Mouse (Mus musculus) embryonic stem cell, embryonic (primary cell): Measurements from ENCODE around the gene Amer2.
"Not testable (repeated sequence)": the region's sequence is repeated elsewhere in the genome, so short reads cannot be mapped to it uniquely, and the experiment has no call there.

Experiments
- CTCF ChIA-PET, 4 experiments: fragments of 300-600 bp in 2 of 4; fragments of 350-600 bp in 2 of 4; sonication (Branson Sonifier 250); formaldehyde crosslinking; loops; one replicate each; lab custom pipeline; 2022; ENCODE audit warnings: inconsistent platforms in 2 of 4; lab: Charles Lee
- POLR2A ChIA-PET, 4 experiments: fragments of 300-600 bp in 2 of 4; fragments of 350-600 bp in 2 of 4; sonication (Branson Sonifier 250); formaldehyde crosslinking; loops; one replicate each; lab custom pipeline; 2022; ENCODE audit warnings: antibody characterized with exemption in 4 of 4, inconsistent platforms in 1 of 4; lab: Charles Lee

Gene Amer2

GRCm38 (mm10) chr14:60372821-60373309 lies at the start of gene Amer2:
Gene Amer2, plus strand, starts transcription at chr14:60373259.
- POLR2A ChIA-PET, result no interaction called here
- CTCF ChIA-PET, result no interaction called here

- POLR2A ChIA-PET, CTCF ChIA-PET: not testable (repeated sequence)
These were observed 33.1 kb upstream of the Amer2 start for GRCm38 (mm10) chr14:60340001-60340400.

GRCm38 (mm10) chr14:60340570-60340969 lies 32.5 kb upstream of the Amer2 start:
- CTCF ChIA-PET, result no interaction called here
- POLR2A ChIA-PET, result no interaction called here

- POLR2A ChIA-PET, result no interaction called here
- CTCF ChIA-PET, result interaction anchor here in 1 of 4 experiments (0.6 kb wide), 1 partner anchor 537 kb away, joined by 3 read pairs; no protein-coding TSS in a partner anchor
These were observed 27.7 kb upstream of the Amer2 start for GRCm38 (mm10) chr14:60345326-60345876.

GRCm38 (mm10) chr14:60358347-60358746 lies 14.7 kb upstream of the Amer2 start:
- POLR2A ChIA-PET, result interaction anchor here in 2 of 4 experiments (0.6 kb wide), 2 partner anchors 15 to 162 kb away, joined by 3 to 4 read pairs; no protein-coding TSS in a partner anchor
- CTCF ChIA-PET, result no interaction called here

- POLR2A ChIA-PET, result no interaction called here
- CTCF ChIA-PET, result no interaction called here
These were observed 11.5 kb upstream of the Amer2 start for GRCm38 (mm10) chr14:60361380-60362212.

GRCm38 (mm10) chr14:60366729-60367128 lies 6.3 kb upstream of the Amer2 start:
- ChIA-PET POLR2A (interaction anchor here in 1 of 4 experiments (0.8 kb wide), 1 partner anchor 46 kb away, joined by 8 read pairs; no protein-coding TSS in a partner anchor), CTCF (no interaction called here)

GRCm38 (mm10) chr14:60368769-60369666 lies 4.0 kb upstream of the Amer2 start:
- ChIA-PET POLR2A (interaction anchor here in 1 of 4 experiments (0.5 to 0.8 kb wide), 2 partner anchors 266 to 270 kb away, joined by 3 to 7 read pairs; no protein-coding TSS in a partner anchor), CTCF (no interaction called here)

- POLR2A ChIA-PET, result interaction anchor here in 1 of 4 experiments (0.5 to 0.8 kb wide), 2 partner anchors 266 to 269 kb away, joined by 3 to 7 read pairs; no protein-coding TSS in a partner anchor
- CTCF ChIA-PET, result interaction anchor here in 1 of 4 experiments (0.6 to 0.7 kb wide), 2 partner anchors 69 to 85 kb away, joined by 3 to 7 read pairs; no protein-coding TSS in a partner anchor
These were observed 3.3 kb upstream of the Amer2 start for GRCm38 (mm10) chr14:60369667-60370315.

GRCm38 (mm10) chr14:60377107-60377506 lies 4.0 kb downstream of the Amer2 start:
- CTCF ChIA-PET, result no interaction called here
- POLR2A ChIA-PET, result no interaction called here

GRCm38 (mm10) chr14:60377546-60377945 lies 4.5 kb downstream of the Amer2 start:
- CTCF ChIA-PET, result no interaction called here
- POLR2A ChIA-PET, result no interaction called here

GRCm38 (mm10) chr14:60378057-60378565 lies 5.1 kb downstream of the Amer2 start:
- POLR2A ChIA-PET, result interaction anchor here in 1 of 4 experiments (0.7 kb wide), 1 partner anchor 202 kb away, joined by 3 read pairs; no protein-coding TSS in a partner anchor
- CTCF ChIA-PET, result no interaction called here

GRCm38 (mm10) chr14:60378566-60379322 lies 5.7 kb downstream of the Amer2 start:
- POLR2A ChIA-PET, result interaction anchor here in 1 of 4 experiments (0.7 kb wide), 1 partner anchor 202 kb away, joined by 3 read pairs; no protein-coding TSS in a partner anchor
- CTCF ChIA-PET, result no interaction called here

- ChIA-PET CTCF (no interaction called here), POLR2A (no interaction called here)
These were observed 6.4 kb downstream of the Amer2 start for GRCm38 (mm10) chr14:60379323-60379957.

- POLR2A ChIA-PET, result no interaction called here
These were observed 6.9 kb downstream of the Amer2 start for GRCm38 (mm10) chr14:60379958-60380330.

GRCm38 (mm10) chr14:60381671-60382070 lies 8.6 kb downstream of the Amer2 start:
- ChIA-PET POLR2A (no interaction called here), CTCF (no interaction called here)

More at GRCm38 (mm10) chr14:60379958-60380330, 6.9 kb downstream of the Amer2 start:
- CTCF ChIA-PET, result no interaction called here

GRCm38 (mm10) chr14:60383816-60384215 lies 10.8 kb downstream of the Amer2 start:
- CTCF ChIA-PET, result no interaction called here
- POLR2A ChIA-PET, result no interaction called here
